Mouse (Mus musculus) ovary, postnatal 36 days (tissue): ENCODE measurements at regions not wholly inside any gene's neighbourhood (a gene's known extent, or its start where the extent isn't known, plus 50 kb on each side); places are given as distances from the start of the nearest gene placed in this dataset.

Experiments
- DNase-seq: peaks from one replicate; pipeline ENCODE4 v3.0.0; 2022; ENCODE audit warnings: low spot score, mixed read lengths

DNA sequence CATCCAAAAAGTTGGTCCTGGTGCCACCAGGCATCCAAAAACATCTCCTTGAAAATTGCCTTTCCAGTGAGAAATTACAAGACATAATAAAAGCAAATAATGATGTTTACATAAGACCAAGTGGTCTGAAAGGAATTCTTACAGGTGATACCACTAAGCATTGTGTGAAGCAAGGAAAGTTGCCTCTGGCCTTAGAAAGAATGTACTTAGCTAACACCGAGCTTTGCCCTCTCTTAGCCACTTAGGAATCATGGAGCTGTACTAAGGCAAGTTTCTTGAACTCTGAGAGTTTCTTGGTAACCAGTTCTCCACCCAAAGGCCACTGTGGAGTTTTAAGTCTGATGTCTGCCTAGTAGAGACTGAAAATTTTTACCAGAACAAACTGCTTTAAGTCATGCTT is 359.4 kb upstream of the Cdh11 start:
- no peak for DNase-seq

DNA sequence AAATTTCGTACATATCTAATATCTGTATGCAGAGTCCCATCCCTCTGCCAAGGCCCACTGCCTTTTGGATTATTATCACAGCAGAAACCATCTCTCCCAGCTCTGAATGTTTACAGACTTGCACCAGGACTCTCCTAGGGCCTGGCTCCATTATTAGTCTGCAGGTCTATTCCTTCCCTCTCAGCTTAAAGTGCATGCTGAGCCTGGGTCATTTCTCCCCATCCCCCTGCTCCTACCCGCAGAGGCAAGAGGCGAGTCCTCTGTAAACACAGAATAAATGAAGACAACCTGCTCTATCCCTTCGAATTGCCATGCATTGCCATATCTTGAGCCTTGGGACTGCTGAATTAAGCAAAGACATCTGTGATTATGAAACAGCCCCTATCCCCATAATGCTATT is 362.6 kb upstream of the Cdh11 start:
- DNase-seq = no peak

- no peak for DNase-seq
Observed at GRCm38 (mm10) chr8:103148447-103148846, 363.0 kb upstream of the Cdh11 start.

DNA sequence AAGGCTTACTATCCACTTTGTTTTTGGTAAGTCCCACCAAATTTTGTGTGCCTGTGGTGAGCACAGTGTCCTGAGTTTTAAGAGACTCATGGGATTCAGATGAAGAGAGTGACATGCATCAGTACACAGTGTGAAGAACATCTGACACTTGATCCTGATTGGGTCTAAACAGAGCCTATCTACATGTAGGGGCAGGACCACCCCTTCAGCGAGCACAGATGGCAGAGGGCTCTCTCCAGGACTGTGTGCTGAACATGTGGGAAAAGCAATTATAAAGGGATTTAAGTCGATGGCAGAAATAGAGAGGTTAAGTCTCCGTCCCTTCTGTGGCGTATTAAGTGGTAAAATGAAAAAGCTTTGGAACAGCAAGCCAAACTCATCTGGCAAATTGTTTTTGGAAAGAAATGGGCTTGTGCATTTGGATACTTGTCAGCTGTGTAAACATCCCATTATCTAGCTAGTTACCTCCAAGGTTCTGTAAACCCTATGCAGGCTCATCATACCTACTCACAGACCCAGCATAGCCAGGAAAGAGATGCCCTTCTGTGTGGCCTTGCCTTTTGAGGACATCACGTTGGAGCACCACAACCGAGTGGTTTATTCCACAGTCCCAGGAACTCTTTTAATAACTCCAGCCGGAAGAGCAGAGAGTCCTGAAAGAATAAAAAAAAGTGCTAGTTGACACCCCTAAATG is 381.3 kb upstream of the Cdh11 start:
- no peak for DNase-seq

GRCm38 (mm10) chr8:103173313-103173712 is 387.9 kb upstream of the Cdh11 start:
- DNase-seq = no peak

DNA sequence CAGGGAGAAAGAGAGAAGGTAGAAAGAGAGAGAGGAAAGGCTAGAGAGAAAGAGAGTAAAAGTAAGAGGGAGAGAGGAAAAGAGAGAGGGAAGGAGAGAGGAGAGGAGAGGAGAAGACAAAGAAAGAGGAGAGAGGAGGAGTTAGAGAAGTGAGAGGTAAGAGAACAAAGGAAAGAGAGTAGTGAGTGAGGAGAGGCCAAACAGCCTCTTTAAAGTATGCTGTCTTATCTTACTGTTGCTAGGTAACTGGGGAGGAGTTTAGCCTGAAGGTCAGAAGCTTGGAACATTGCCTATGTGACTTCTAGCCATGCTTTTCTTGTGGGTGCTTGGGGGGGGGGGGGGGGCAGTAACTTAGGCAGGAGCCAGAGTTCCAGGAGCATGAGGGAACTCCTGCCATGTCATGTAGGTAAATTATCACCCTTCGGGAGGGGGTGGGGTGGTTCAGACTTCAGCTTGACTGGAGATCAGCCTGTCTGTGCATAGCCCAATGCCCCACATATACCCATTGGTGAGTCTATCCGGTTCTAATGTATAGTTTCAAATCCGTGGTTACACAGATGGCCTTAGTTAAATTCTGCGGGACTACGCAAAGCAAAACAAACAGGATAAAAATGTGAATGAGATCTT is 388.5 kb upstream of the Cdh11 start:
- no peak for DNase-seq

DNA sequence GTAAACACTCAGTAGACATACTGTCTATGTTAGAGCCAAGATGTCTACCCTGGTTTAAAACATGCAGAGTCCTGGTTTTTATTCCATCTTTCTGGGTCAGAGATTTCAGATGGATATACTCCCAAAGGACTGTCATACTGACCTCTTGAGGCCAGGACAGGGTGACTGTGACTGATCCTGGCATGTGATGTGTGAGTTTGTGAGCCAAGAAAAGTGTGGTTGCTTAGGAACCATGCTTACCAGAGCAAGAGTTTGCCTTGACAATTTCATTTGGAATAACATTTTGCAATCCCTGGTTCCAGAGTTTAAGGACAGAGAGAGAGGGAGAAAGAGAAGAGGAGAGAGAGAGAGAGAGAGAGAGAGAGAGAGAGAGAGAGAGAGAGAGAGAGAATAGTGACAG is 395.2 kb upstream of the Cdh11 start:
- DNase-seq = peak; percentile 36

GRCm38 (mm10) chr8:103188720-103189498 is 403.5 kb upstream of the Cdh11 start:
- DNase-seq = no peak

GRCm38 (mm10) chr8:103198251-103198650 is 412.8 kb upstream of the Cdh11 start:
- DNase-seq = no peak

DNA sequence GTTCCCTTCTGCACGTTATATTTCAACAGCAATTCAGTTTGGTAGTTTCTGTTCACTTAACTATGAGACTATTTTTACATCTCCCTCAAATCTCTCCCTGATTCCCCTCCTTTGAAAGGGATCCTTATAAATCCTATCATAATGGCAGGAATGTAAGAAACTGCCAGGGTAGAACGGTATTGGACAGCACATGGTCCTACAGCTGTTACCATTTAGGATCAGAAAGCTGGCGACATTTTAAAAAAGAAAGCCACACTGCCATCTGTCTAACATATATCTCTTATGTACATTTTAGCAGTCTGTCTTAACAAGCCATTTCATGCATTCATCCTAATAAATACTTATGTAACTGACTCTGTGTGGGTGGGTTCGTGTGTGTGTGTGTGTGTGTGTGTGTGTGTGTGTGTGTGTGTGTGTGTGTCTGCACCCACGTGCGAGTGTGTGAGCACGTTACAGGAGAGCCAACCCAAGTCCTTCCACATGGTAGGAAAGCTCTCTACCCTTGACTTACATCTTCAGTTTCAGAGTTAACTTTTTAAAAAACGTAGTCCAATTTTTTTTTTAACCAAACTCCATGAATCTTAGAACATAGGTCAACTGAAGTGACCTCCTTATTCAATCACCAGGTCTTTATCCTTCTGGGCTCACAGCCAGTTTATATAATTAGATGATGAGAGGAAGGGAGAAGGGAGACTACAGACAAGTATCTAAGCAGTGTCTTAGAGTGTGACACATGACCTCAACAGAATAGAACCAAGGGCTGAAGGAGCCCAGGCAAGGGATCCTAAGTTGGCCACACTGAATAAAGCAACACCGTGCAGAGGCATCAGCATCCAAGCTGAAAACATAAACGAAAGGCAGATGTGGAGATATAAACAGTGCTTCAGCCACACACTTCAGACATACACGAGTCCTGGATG is 414.5 kb upstream of the Cdh11 start:
- no peak for DNase-seq

- DNase-seq = no peak
Observed at GRCm38 (mm10) chr8:103203710-103204109, 418.3 kb upstream of the Cdh11 start.

DNA sequence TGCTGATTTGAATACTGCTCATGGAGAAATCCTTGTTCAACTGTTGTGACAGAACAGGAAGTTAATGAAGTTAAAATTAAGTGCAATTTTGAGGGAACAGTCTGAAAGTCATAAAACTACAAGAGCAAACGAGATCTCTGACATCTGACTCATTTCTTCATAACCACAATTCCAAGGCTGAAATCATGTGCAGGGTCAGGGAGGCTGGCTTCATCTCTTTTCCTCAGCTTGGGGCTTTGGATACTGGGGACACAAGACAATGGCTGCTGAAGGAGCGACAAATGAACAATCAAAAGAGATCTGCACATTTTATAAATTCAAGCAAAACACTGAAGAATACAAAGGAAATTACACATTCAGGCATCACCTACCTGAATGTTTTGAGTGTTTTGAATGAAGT is 429.2 kb upstream of the Cdh11 start:
- no peak for DNase-seq

GRCm38 (mm10) chr8:103230741-103231475 is 445.5 kb upstream of the Cdh11 start:
- peak; percentile 4 for DNase-seq

DNA sequence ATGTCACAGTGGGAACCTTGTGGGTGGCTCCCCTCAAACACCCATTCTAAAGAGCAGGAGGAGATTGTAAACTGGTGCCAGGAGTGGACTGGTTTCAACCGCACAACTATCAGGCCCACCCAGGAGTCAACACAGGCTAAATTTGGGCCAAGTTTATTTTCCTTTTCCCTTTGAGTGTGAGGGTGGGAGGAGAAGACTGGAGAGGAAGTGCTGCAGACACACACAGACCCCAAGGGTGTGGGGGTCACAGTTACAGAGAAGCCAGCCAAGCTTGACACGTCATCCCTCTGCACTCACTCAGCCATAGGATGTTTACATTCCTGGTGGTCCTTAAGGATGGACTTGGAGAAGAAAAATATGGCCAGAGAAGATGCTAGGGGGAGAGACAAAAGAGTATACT is 448.9 kb upstream of the Cdh11 start:
- no peak for DNase-seq

DNA sequence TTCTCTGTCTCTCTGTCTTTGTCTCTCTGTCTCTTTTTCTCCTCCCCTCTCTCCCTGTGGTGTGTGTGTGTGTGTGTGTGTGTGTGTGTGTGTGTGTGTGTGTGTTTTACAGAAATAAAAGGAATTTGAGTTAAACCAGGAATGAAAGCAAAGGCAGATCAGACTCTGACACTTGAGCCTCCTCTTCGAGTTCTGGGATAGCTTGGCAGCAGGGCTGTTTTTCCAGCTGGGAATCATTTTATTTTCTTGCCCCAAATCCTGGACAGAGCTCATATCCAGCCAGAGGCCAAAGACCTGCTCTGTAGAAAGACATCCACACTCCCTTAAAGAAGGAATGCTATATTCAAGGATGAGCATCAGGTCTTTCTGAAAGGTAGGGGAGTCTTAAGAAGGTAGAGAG is 450.2 kb upstream of the Cdh11 start:
- no peak for DNase-seq

DNA sequence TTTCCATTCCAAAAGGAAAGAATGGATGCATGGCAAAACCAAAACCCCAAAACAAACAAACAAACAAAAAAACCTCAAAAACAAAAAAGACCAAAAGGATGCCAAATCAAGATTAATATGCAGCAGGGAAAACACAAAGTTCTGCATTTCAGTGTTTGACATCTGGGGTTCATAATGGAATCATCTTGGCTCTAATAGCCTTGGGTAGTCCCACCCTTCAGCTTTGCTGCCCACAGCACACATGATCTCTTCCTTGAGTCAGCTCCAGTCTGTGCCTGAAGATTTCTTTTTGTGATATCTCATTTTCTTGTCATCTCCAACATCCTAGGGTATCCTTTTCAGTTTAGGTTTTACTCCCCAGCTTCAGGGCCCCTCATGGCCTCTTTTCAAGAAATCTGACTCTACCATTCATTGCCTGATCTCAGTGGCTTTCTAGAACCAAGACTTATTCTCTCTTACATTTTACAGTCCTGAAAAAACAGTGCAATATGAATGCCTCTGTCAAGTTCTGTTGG is 453.1 kb upstream of the Cdh11 start:
- no peak for DNase-seq

DNA sequence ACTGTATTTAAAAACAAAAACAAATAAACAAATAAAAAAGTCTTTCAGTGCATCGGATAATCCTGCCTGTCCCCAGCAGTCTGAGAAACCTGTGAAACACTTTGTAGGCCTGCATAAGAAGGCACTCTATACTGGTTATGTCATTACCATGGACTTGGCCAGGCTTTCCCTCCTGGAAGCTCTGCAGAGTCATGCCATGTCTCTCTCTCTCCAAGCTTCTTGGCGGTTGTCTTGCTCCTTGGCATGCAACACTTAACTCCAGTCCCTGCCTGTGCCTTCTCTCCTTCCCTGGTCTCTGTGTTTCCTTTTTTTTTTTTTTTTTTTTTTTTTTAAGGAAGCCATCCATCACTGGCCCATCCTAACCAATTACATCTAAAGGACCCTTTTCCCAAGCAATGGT is 458.7 kb upstream of the Cdh11 start:
- DNase-seq = no peak

DNA sequence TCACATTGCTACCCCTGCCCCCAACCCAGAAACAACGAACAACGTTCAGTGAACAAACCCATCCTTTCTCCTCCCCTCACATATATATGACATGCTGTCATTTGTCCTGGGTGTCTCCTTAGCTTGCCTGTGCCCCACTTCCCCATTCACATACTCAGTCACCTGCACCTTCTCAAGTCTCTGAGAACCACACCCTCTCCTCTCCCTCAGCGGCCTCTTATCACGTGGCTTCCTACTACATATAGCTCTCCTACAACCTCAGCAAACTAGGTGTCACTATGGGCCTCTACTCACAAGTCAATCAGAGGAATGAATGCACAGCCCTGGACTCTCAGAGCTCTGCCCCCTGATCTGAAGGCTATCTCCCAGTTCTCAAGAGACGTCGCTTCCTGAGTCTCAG is 459.2 kb upstream of the Cdh11 start:
- DNase-seq = no peak

GRCm38 (mm10) chr8:103245864-103246263 is 460.4 kb upstream of the Cdh11 start:
- no peak for DNase-seq

DNA sequence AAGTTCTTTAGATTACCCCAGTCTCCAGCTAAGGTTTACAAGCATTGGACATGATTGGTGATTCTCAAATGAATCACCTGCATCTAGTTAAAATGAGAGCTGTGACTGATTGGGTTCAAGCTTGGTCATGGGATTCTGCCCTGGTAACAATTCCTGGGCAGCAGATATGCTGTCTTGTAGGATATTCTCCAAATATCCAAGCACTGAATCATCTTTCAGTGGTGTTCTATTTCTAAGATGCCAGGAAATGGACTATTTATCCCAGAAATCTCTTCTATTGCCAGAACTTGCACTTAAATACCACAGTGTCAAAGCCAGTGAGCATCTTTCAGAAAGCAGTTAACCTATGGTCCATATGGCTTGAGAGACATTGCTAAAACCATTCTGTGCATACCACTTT is 475.8 kb upstream of the Cdh11 start:
- DNase-seq = no peak

DNA sequence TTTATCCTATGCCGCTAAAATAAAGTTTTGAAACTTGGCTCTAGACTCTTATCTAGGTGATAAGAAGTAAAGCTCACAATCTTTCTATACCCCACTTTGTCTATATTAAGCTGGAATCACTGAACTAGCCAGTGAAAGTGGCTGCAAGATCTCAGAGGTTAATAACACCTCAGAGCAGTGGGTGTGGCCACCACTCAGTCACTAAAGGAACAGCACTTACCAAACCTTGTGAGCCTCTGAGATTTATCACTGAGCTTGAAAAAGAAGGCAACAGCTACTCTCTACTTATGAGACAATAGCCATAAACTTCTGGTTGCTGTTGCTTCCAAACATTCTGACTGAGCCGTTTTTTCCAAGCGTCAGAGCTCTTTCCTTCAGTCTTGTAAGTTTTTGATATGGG is 484.6 kb upstream of the Cdh11 start:
- no peak for DNase-seq
